Mouse (Mus musculus): ENCODE data around the gene Tns3. TPM values are rescaled to one million over a fixed set of nuclear protein-coding genes. Genes with fewer than 3 reads are reported as not detected.

Gene Tns3
- total RNA-seq, 2 experiments from 2014 or later: 21.1 to 23.2 TPM

- no peak for DNase-seq
- intact Hi-C loops (cut with DNase I): no loop called here
Observed at GRCm38 (mm10) chr11:8493931-8494490, 170.3 kb downstream of the Tns3 start.

- intact Hi-C loops (cut with DNase I): no loop called here
- DNase-seq: no peak
Observed at GRCm38 (mm10) chr11:8492332-8492731, 172.0 kb downstream of the Tns3 start.

GRCm38 (mm10) chr11:8488248-8488647 is 176.1 kb downstream of the Tns3 start:
- DNase-seq: no peak
- intact Hi-C loops (cut with DNase I): no loop called here

- intact Hi-C loops (cut with DNase I): no loop called here
- DNase-seq: peak in 1 of 2 experiments; percentile 69
Observed at GRCm38 (mm10) chr11:8486552-8486951, 177.8 kb downstream of the Tns3 start.

GRCm38 (mm10) chr11:8484538-8484937 is 179.8 kb downstream of the Tns3 start:
- no peak for DNase-seq
- intact Hi-C loops (cut with DNase I): no loop called here

- peak in 1 of 2 experiments; percentile 41 for DNase-seq
Observed at GRCm38 (mm10) chr11:8482721-8483120, 181.6 kb downstream of the Tns3 start.

GRCm38 (mm10) chr11:8481962-8482361 is 182.4 kb downstream of the Tns3 start:
- no peak for DNase-seq
- intact Hi-C loops (cut with DNase I): no loop called here

More at GRCm38 (mm10) chr11:8482721-8483120, 181.6 kb downstream of the Tns3 start:
- intact Hi-C loops (cut with DNase I): no loop called here

- intact Hi-C loops (cut with DNase I): no loop called here
- no peak for DNase-seq
Observed at GRCm38 (mm10) chr11:8481529-8481928, 182.8 kb downstream of the Tns3 start.

- no peak for DNase-seq
- intact Hi-C loops (cut with DNase I): no loop called here
Observed at GRCm38 (mm10) chr11:8479858-8480257, 184.5 kb downstream of the Tns3 start.

- DNase-seq: no peak
Observed at GRCm38 (mm10) chr11:8479313-8479712, 185.0 kb downstream of the Tns3 start.

GRCm38 (mm10) chr11:8473616-8474015 is 190.7 kb downstream of the Tns3 start:
- no peak for DNase-seq
- intact Hi-C loops (cut with DNase I): no loop called here

More at GRCm38 (mm10) chr11:8479313-8479712, 185.0 kb downstream of the Tns3 start:
- intact Hi-C loops (cut with DNase I): no loop called here

GRCm38 (mm10) chr11:8472439-8472838 is 191.9 kb downstream of the Tns3 start:
- DNase-seq: no peak
- intact Hi-C loops (cut with DNase I): no loop called here

- DNase-seq: no peak
- intact Hi-C loops (cut with DNase I): no loop called here
Observed at GRCm38 (mm10) chr11:8471535-8471934, 192.8 kb downstream of the Tns3 start.

- intact Hi-C loops (cut with DNase I): no loop called here
- no peak for DNase-seq
Observed at GRCm38 (mm10) chr11:8469537-8469936, 194.8 kb downstream of the Tns3 start.

GRCm38 (mm10) chr11:8468161-8469091 is 195.9 kb downstream of the Tns3 start:
- intact Hi-C loops (cut with DNase I): no loop called here
- peak; percentile 74 to 78 for DNase-seq

- DNase-seq: no peak
- intact Hi-C loops (cut with DNase I): no loop called here
Observed at GRCm38 (mm10) chr11:8467403-8468160, 196.8 kb downstream of the Tns3 start.

GRCm38 (mm10) chr11:8463866-8464265 is 200.5 kb downstream of the Tns3 start:
- intact Hi-C loops (cut with DNase I): no loop called here
- no peak for DNase-seq

GRCm38 (mm10) chr11:8462827-8463405 is 201.4 kb downstream of the Tns3 start:
- intact Hi-C loops (cut with DNase I): no loop called here
- no peak for DNase-seq

GRCm38 (mm10) chr11:8460835-8461234 is 203.5 kb downstream of the Tns3 start:
- DNase-seq: no peak
- intact Hi-C loops (cut with DNase I): no loop called here

- peak in 1 of 2 experiments; percentile 31 for DNase-seq
- intact Hi-C loops (cut with DNase I): no loop called here
Observed at GRCm38 (mm10) chr11:8457951-8458350, 206.4 kb downstream of the Tns3 start.

All from heart, postnatal 14 days (tissue).